ENCODE assay signal across 12 mouse cellular contexts in the genomic region with DNA sequence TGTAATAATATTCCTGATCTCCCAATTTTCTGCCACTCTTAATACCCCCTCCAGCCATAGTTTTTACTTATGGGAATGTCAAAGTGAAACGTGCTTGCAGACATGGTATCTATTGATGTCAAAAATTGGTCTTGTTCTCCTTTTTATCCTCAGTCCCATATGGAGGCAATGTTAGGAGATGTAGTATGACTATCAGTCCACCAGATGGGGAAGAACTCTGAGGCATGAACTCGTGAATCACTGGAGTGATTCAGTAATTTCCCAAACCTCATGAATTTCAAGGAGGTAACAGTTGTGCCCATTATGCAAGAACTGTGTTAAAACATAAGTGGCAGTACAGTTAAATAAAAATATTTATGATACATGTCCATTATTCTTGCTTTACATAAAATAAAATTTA.
"Had no signal": no experiment of that assay in that cellular context is flagged by ENCODE, and none has a peak within 500 bp of the region (broad histone marks: within the 10 kb centered on the region; RNA-seq: fewer than 3 reads in every experiment).

No protein-coding gene starts in this region.

- H3K4me2 ChIP-seq: liver, embryonic 11.5 days; liver, embryonic 15.5 days; lung, embryonic 14.5 days; midbrain, embryonic 15.5 days had no signal

- ATAC-seq: midbrain, embryonic 15.5 days had no signal

- H3K4me3 ChIP-seq: limb, embryonic 10.5 days; liver, embryonic 15.5 days; midbrain, embryonic 10.5 days; midbrain, embryonic 15.5 days had no signal

- DNase-seq: kidney, postnatal 25 days; lung, embryonic 14.5 days; lung, postnatal 10 days; lung, postnatal 4 days; right cerebral cortex, adult 18-20 months; right cerebral cortex, postnatal 25 days; thymus, postnatal 4 days had no signal

- H3K27me3 ChIP-seq: liver, embryonic 15.5 days; midbrain, embryonic 15.5 days had no signal

- H3K4me1 ChIP-seq: limb, embryonic 10.5 days; liver, embryonic 15.5 days; midbrain, embryonic 10.5 days; midbrain, embryonic 15.5 days had no signal

- H3K9ac ChIP-seq: liver, embryonic 15.5 days; lung, embryonic 14.5 days; midbrain, embryonic 15.5 days had no signal

- H3K9me3 ChIP-seq: limb, embryonic 10.5 days; liver, embryonic 15.5 days; midbrain, embryonic 10.5 days; midbrain, embryonic 15.5 days had no signal

- H3K36me3 ChIP-seq: limb, embryonic 10.5 days; liver, embryonic 15.5 days; midbrain, embryonic 10.5 days; midbrain, embryonic 15.5 days had no signal

- H3K27ac ChIP-seq: limb, embryonic 10.5 days; liver, embryonic 15.5 days; midbrain, embryonic 10.5 days; midbrain, embryonic 15.5 days had no signal
